Mouse (Mus musculus): Measurements from ENCODE around the gene Ripk3.

Gene Ripk3

GRCm38 (mm10) chr14:55795380-55796163 lies 6.9 kb upstream of the Ripk3 start:
- DNase-seq (ENCODE audit: low read depth, low spot score): no peak

GRCm38 (mm10) chr14:55793946-55794345 lies 5.3 kb upstream of the Ripk3 start:
- no peak for DNase-seq (ENCODE audit: low read depth, low spot score)

GRCm38 (mm10) chr14:55793461-55793860 lies 4.8 kb upstream of the Ripk3 start:
- no peak for DNase-seq (ENCODE audit: low read depth, low spot score)

GRCm38 (mm10) chr14:55787731-55788130 lies 934 bp downstream of the Ripk3 start:
- no peak for DNase-seq (ENCODE audit: low read depth, low spot score)

GRCm38 (mm10) chr14:55785195-55785594 lies 3.5 kb downstream of the Ripk3 start:
- DNase-seq (ENCODE audit: low read depth, low spot score): no peak

GRCm38 (mm10) chr14:55783958-55784235 lies 4.8 kb downstream of the Ripk3 start, which contains the start of gene Adcy4:
Adcy4 (minus strand) TSS chr14:55784095.
- no peak for DNase-seq (ENCODE audit: low read depth, low spot score)

GRCm38 (mm10) chr14:55783171-55783957 lies 5.3 kb downstream of the Ripk3 start:
- no peak for DNase-seq (ENCODE audit: low read depth, low spot score)

GRCm38 (mm10) chr14:55782361-55782960 lies 6.2 kb downstream of the Ripk3 start:
- no peak for DNase-seq (ENCODE audit: low read depth, low spot score)

- no peak for DNase-seq (ENCODE audit: low read depth, low spot score)
Measured at GRCm38 (mm10) chr14:55781310-55781709, 7.4 kb downstream of the Ripk3 start.

- DNase-seq (ENCODE audit: low read depth, low spot score): no peak
Measured at GRCm38 (mm10) chr14:55780736-55781135, 7.9 kb downstream of the Ripk3 start.

- DNase-seq (ENCODE audit: low read depth, low spot score): no peak
Measured at GRCm38 (mm10) chr14:55779656-55780055, 9.0 kb downstream of the Ripk3 start.

GRCm38 (mm10) chr14:55778686-55779085 lies 10.0 kb downstream of the Ripk3 start:
- DNase-seq (ENCODE audit: low read depth, low spot score): no peak

- DNase-seq (ENCODE audit: low read depth, low spot score): no peak
Measured at GRCm38 (mm10) chr14:55777806-55778205, 10.9 kb downstream of the Ripk3 start.

GRCm38 (mm10) chr14:55777176-55777575 lies 11.5 kb downstream of the Ripk3 start:
- DNase-seq (ENCODE audit: low read depth, low spot score): no peak

- no peak for DNase-seq (ENCODE audit: low read depth, low spot score)
Measured at GRCm38 (mm10) chr14:55776711-55777110, 12.0 kb downstream of the Ripk3 start.

- no peak for DNase-seq (ENCODE audit: low read depth, low spot score)
Measured at GRCm38 (mm10) chr14:55769087-55769703, 19.5 kb downstream of the Ripk3 start.

- DNase-seq (ENCODE audit: low read depth, low spot score): no peak
Measured at GRCm38 (mm10) chr14:55768555-55768954, 20.1 kb downstream of the Ripk3 start.

GRCm38 (mm10) chr14:55767519-55768414 lies 20.9 kb downstream of the Ripk3 start:
- DNase-seq (ENCODE audit: low read depth, low spot score): no peak

GRCm38 (mm10) chr14:55765696-55766095 lies 23.0 kb downstream of the Ripk3 start, which contains the start of gene Ltb4r1:
Ltb4r1 (plus strand) TSS chr14:55765962.
- no peak for DNase-seq (ENCODE audit: low read depth, low spot score)

- DNase-seq (ENCODE audit: low read depth, low spot score): no peak
Measured at GRCm38 (mm10) chr14:55763166-55763565, 25.5 kb downstream of the Ripk3 start.

Measured in brain, embryonic 18.5 days (tissue).